In genomic region chr7:90016930-90017588, GRCm38 (mm10) we compare ENCODE assay signal across 11 mouse cellular contexts. TPM values are rescaled to one million over a fixed set of nuclear protein-coding genes. Genes with fewer than 3 reads are reported as not detected.
DNase-seq lines count a peak whose midpoint lies in the region; ATAC-seq lines count a peak whose summit lies in the region.
"Had no signal": no experiment of that assay in that cellular context is flagged by ENCODE, and none has a peak within 500 bp of the region (broad histone marks: within the 10 kb centered on the region; RNA-seq: fewer than 3 reads in every experiment).

No protein-coding gene starts in this region.

- H3K27me3 ChIP-seq in hindbrain, embryonic 13.5 days = no peaks in the 10 kb centered on the region
- no peaks in the 10 kb centered on the region for H3K27me3 ChIP-seq in hindbrain, embryonic 12.5 days
- H3K27me3 ChIP-seq in midbrain, embryonic 11.5 days (ENCODE audit: control insufficient read depth, insufficient read depth, low read length) = no peaks in the 10 kb centered on the region
- H3K27me3 ChIP-seq in midbrain, embryonic 16.5 days (ENCODE audit: control insufficient read depth, insufficient read depth, low read depth, low read length) = no peaks in the 10 kb centered on the region
- no peaks in the 10 kb centered on the region for H3K27me3 ChIP-seq in embryonic facial prominence, embryonic 15.5 days

- 0 out of 2 replicates have a peak, but pooled peaks have one; percentile 24 for ATAC-seq in hindbrain, embryonic 13.5 days (ENCODE audit: low FRiP score)
- ATAC-seq in hindbrain, embryonic 12.5 days (ENCODE audit: low FRiP score) = no peak
- peak; percentile 68 for ATAC-seq in midbrain, embryonic 11.5 days (ENCODE audit: low FRiP score)
- no peak for ATAC-seq in midbrain, embryonic 16.5 days
- ATAC-seq in embryonic facial prominence, embryonic 15.5 days (ENCODE audit: insufficient number of reproducible peaks, low FRiP score, low TSS enrichment, low read depth) = no peak

- H3K4me1 ChIP-seq in hindbrain, embryonic 13.5 days (replicated peaks) = 0 out of 2 replicates have a peak, but pooled peaks cover 4% of the 10 kb centered on the region
- H3K4me1 ChIP-seq in hindbrain, embryonic 12.5 days = peaks cover 7% of the 10 kb centered on the region
- peaks cover 3% of the 10 kb centered on the region for H3K4me1 ChIP-seq in midbrain, embryonic 11.5 days (ENCODE audit: control insufficient read depth, insufficient read depth, low read length)
- H3K4me1 ChIP-seq in midbrain, embryonic 16.5 days (ENCODE audit: control insufficient read depth, insufficient read depth, low read length) = 0 out of 2 replicates have a peak, but pooled peaks cover 2% of the 10 kb centered on the region
- peaks cover 9% of the 10 kb centered on the region for H3K4me1 ChIP-seq in embryonic facial prominence, embryonic 15.5 days

- H3K4me3 ChIP-seq in hindbrain, embryonic 13.5 days = no peak overlapping the region
- H3K4me3 ChIP-seq in hindbrain, embryonic 12.5 days = no peak overlapping the region
- H3K4me3 ChIP-seq in midbrain, embryonic 11.5 days (ENCODE audit: low read depth, low read length) = no peak overlapping the region
- no peak overlapping the region for H3K4me3 ChIP-seq in midbrain, embryonic 16.5 days (ENCODE audit: low read depth, low read length)
- H3K4me3 ChIP-seq in embryonic facial prominence, embryonic 15.5 days (replicated peaks) = no peak overlapping the region
- H3K4me3 ChIP-seq: myocyte had no signal

- no peak overlapping the region for H3K27ac ChIP-seq in hindbrain, embryonic 13.5 days
- no peak overlapping the region for H3K27ac ChIP-seq in hindbrain, embryonic 12.5 days
- H3K27ac ChIP-seq in midbrain, embryonic 11.5 days (ENCODE audit: low read depth, low read length) = no peak overlapping the region
- H3K27ac ChIP-seq in midbrain, embryonic 16.5 days (ENCODE audit: low read length) = no peak overlapping the region
- H3K27ac ChIP-seq in embryonic facial prominence, embryonic 15.5 days (replicated peaks) = peak overlapping the region; percentile 18

- no peak overlapping the region for H3K9ac ChIP-seq in hindbrain, embryonic 13.5 days
- H3K9ac ChIP-seq in hindbrain, embryonic 12.5 days = no peak overlapping the region
- no peak overlapping the region for H3K9ac ChIP-seq in midbrain, embryonic 11.5 days (ENCODE audit: low read length)
- no peak overlapping the region for H3K9ac ChIP-seq in midbrain, embryonic 16.5 days (ENCODE audit: low read depth, low read length)
- H3K9ac ChIP-seq in embryonic facial prominence, embryonic 15.5 days = no peak overlapping the region

- DNase-seq in midbrain, embryonic 11.5 days (ENCODE audit: low spot score, missing footprints) = no peak
- DNase-seq in yolk sac, embryonic 10.5 days (ENCODE audit: low spot score) = peak; percentile 18
- no peak for DNase-seq in cerebellum, adult 8-10 months
- no peak for DNase-seq in heart, postnatal 4 days
- DNase-seq: adrenal gland, adult 8-10 months; left cerebral cortex, postnatal 4 days had no signal

- no peaks in the 10 kb centered on the region for H3K9me3 ChIP-seq in hindbrain, embryonic 13.5 days
- H3K9me3 ChIP-seq in hindbrain, embryonic 12.5 days (replicated peaks) = no peaks in the 10 kb centered on the region
- no peaks in the 10 kb centered on the region for H3K9me3 ChIP-seq in midbrain, embryonic 11.5 days (ENCODE audit: control insufficient read depth, low read length)
- H3K9me3 ChIP-seq in midbrain, embryonic 16.5 days (replicated peaks; ENCODE audit: control insufficient read depth, low read length, poor library complexity, severe bottlenecking) = no peaks in the 10 kb centered on the region
- H3K9me3 ChIP-seq in embryonic facial prominence, embryonic 15.5 days (replicated peaks) = no peaks in the 10 kb centered on the region

- H3K36me3 ChIP-seq in hindbrain, embryonic 13.5 days = no peaks in the 10 kb centered on the region
- no peaks in the 10 kb centered on the region for H3K36me3 ChIP-seq in hindbrain, embryonic 12.5 days
- no peaks in the 10 kb centered on the region for H3K36me3 ChIP-seq in midbrain, embryonic 11.5 days (ENCODE audit: control insufficient read depth, insufficient read depth, low read length)
- H3K36me3 ChIP-seq in midbrain, embryonic 16.5 days (ENCODE audit: control insufficient read depth, insufficient read depth, low read length) = no peaks in the 10 kb centered on the region
- H3K36me3 ChIP-seq in embryonic facial prominence, embryonic 15.5 days = no peaks in the 10 kb centered on the region

- no peak overlapping the region for H3K4me2 ChIP-seq in hindbrain, embryonic 13.5 days
- H3K4me2 ChIP-seq in hindbrain, embryonic 12.5 days (replicated peaks) = no peak overlapping the region
- H3K4me2 ChIP-seq in midbrain, embryonic 11.5 days = no peak overlapping the region
- no peak overlapping the region for H3K4me2 ChIP-seq in midbrain, embryonic 16.5 days (ENCODE audit: low read length)
- H3K4me2 ChIP-seq in embryonic facial prominence, embryonic 15.5 days (replicated peaks) = no peak overlapping the region

- WGBS in hindbrain, embryonic 13.5 days = 34% methylated on average over 5 of the region's 5 CpGs
- WGBS in hindbrain, embryonic 12.5 days = 31% methylated on average over 5 of the region's 5 CpGs
- WGBS in midbrain, embryonic 11.5 days = 25% methylated on average over 5 of the region's 5 CpGs
- 26% methylated on average over 5 of the region's 5 CpGs for WGBS in midbrain, embryonic 16.5 days
- 18% methylated on average over 5 of the region's 5 CpGs for WGBS in embryonic facial prominence, embryonic 15.5 days

RNA-seq across cellular contexts. Expression of gene Eed, which starts 36.3 kb away (rescaled TPM):
- polyA plus RNA-seq in hindbrain, embryonic 13.5 days (2015; fragmentation: Nextera tagmentation; extraction: Ambion mirVana) = 34.6 and 35.5 TPM in 2 replicates
- 69.1 and 69.7 TPM in 2 replicates for polyA plus RNA-seq in hindbrain, embryonic 12.5 days (2016; fragmentation: Nextera tagmentation; extraction: Ambion mirVana)
- 82.8 and 85.7 TPM in 2 replicates for polyA plus RNA-seq in midbrain, embryonic 11.5 days (2014; fragmentation: Nextera tagmentation; extraction: Ambion mirVana)
- polyA plus RNA-seq in midbrain, embryonic 16.5 days (2015; fragmentation: Nextera tagmentation; extraction: Ambion mirVana) = 24.4 and 25.7 TPM in 2 replicates
- polyA plus RNA-seq in embryonic facial prominence, embryonic 15.5 days (2015; fragmentation: Nextera tagmentation; extraction: Ambion mirVana) = 64.2 and 73.2 TPM in 2 replicates
- total RNA-seq in heart, postnatal 4 days (2021) = 10 to 100 TPM; 34.7 to 37.8 TPM

Comparison
In these comparisons a context has a peak if more than half of its experiments do, and no peak if none do; other contexts are left out.
1. ATAC-seq: peak in hindbrain, embryonic 13.5 days (single experiment) and midbrain, embryonic 11.5 days (single experiment); none in hindbrain, embryonic 12.5 days (single experiment), midbrain, embryonic 16.5 days (single experiment) and embryonic facial prominence, embryonic 15.5 days (single experiment).